Mouse (Mus musculus): ENCODE results near the gene Plekho1. TPM values are rescaled to one million over a fixed set of nuclear protein-coding genes. Genes with fewer than 3 reads are reported as not detected.

The Plekho1 gene
- total RNA-seq, 4 experiments from 2014 or later = 11.3 to 16.5 (median 12.9) TPM

GRCm38 (mm10) chr3:96012805-96013204, 17.0 kb upstream of the Plekho1 start:
- no peak for DNase-seq (ENCODE audit: low spot score in 2 of 2)

- DNase-seq (ENCODE audit: low spot score in 2 of 2) = no peak
Measured at GRCm38 (mm10) chr3:96008463-96008862, 12.7 kb upstream of the Plekho1 start.

- DNase-seq (ENCODE audit: low spot score in 2 of 2) = no peak
Measured at GRCm38 (mm10) chr3:96001560-96001959, 5.8 kb upstream of the Plekho1 start.

GRCm38 (mm10) chr3:96000921-96001501, 5.2 kb upstream of the Plekho1 start:
- DNase-seq (ENCODE audit: low spot score in 2 of 2) = no peak

GRCm38 (mm10) chr3:96000080-96000632, 4.4 kb upstream of the Plekho1 start:
- no peak for DNase-seq (ENCODE audit: low spot score in 2 of 2)

GRCm38 (mm10) chr3:95999308-96000079, 3.7 kb upstream of the Plekho1 start:
- DNase-seq (ENCODE audit: low spot score in 2 of 2) = no peak

GRCm38 (mm10) chr3:95997203-95997721, 1.5 kb upstream of the Plekho1 start:
- DNase-seq (ENCODE audit: low spot score in 2 of 2) = no peak

- DNase-seq (ENCODE audit: low spot score in 2 of 2) = no peak
Measured at GRCm38 (mm10) chr3:95996451-95997073, 761 bp upstream of the Plekho1 start.

- DNase-seq (ENCODE audit: low spot score in 2 of 2) = no peak
Measured at GRCm38 (mm10) chr3:95994975-95995801, 613 bp downstream of the Plekho1 start.

- no peak for DNase-seq (ENCODE audit: low spot score in 2 of 2)
Measured at GRCm38 (mm10) chr3:95994381-95994846, 1.4 kb downstream of the Plekho1 start.

GRCm38 (mm10) chr3:95993881-95994280, 1.9 kb downstream of the Plekho1 start:
- no peak for DNase-seq (ENCODE audit: low spot score in 2 of 2)

GRCm38 (mm10) chr3:95992990-95993603, 2.7 kb downstream of the Plekho1 start:
- no peak for DNase-seq (ENCODE audit: low spot score in 2 of 2)

- DNase-seq (ENCODE audit: low spot score in 2 of 2) = no peak
Measured at GRCm38 (mm10) chr3:95990413-95990941, 5.3 kb downstream of the Plekho1 start.

- peak; percentile 46 to 65 for DNase-seq (ENCODE audit: low spot score in 2 of 2)
Measured at GRCm38 (mm10) chr3:95988969-95989368, 6.8 kb downstream of the Plekho1 start.

GRCm38 (mm10) chr3:95988138-95988537, 7.7 kb downstream of the Plekho1 start:
- DNase-seq (ENCODE audit: low spot score in 2 of 2) = no peak

- DNase-seq (ENCODE audit: low spot score in 2 of 2) = no peak
Measured at GRCm38 (mm10) chr3:95987386-95988110, 8.3 kb downstream of the Plekho1 start.

GRCm38 (mm10) chr3:95986984-95987383, 8.8 kb downstream of the Plekho1 start:
- no peak for DNase-seq (ENCODE audit: low spot score in 2 of 2)

GRCm38 (mm10) chr3:95986001-95986622, 9.7 kb downstream of the Plekho1 start:
- DNase-seq (ENCODE audit: low spot score in 2 of 2) = no peak

Measured in gastrocnemius, adult 8-10 months (tissue).